Comparison of ENCODE assay signal across 8 mouse cellular contexts in genomic region chr12:26414451-26415103, GRCm38 (mm10). TPM values are rescaled to one million over a fixed set of nuclear protein-coding genes. Genes with fewer than 3 reads are reported as not detected.
DNase-seq lines count a peak whose midpoint lies in the region; ATAC-seq and TF ChIP-seq lines count a peak whose summit lies in the region.

No protein-coding gene starts in this region.

- peak overlapping the region; percentile 76 for H3K4me2 ChIP-seq in lung, embryonic 14.5 days
- H3K4me2 ChIP-seq in forebrain, embryonic 15.5 days (replicated peaks): peak overlapping the region; percentile 83
- peak overlapping the region; percentile 81 for H3K4me2 ChIP-seq in hindbrain, embryonic 14.5 days (replicated peaks)
- H3K4me2 ChIP-seq in liver, embryonic 15.5 days: peak overlapping the region; percentile 84
- peak overlapping the region; percentile 93 for H3K4me2 ChIP-seq in neural tube, embryonic 14.5 days (ENCODE audit: low read depth, low read length)

- H3K36me3 ChIP-seq in lung, embryonic 14.5 days (ENCODE audit: insufficient read depth): no peaks in the 10 kb centered on the region
- no peaks in the 10 kb centered on the region for H3K36me3 ChIP-seq in forebrain, embryonic 15.5 days
- H3K36me3 ChIP-seq in hindbrain, embryonic 14.5 days (replicated peaks; ENCODE audit: control insufficient read depth, insufficient read depth): no peaks in the 10 kb centered on the region
- no peaks in the 10 kb centered on the region for H3K36me3 ChIP-seq in liver, embryonic 15.5 days (replicated peaks)
- no peaks in the 10 kb centered on the region for H3K36me3 ChIP-seq in neural tube, embryonic 14.5 days (ENCODE audit: control insufficient read depth, insufficient read depth, low read length)

- DNase-seq in lung, embryonic 14.5 days: peak; percentile 60
- no peak for DNase-seq in lung, adult 18-20 months
- DNase-seq in brain, adult 2 months (ENCODE audit: low read depth, low spot score): peak; percentile 45
- peak; percentile 53 for DNase-seq in hindbrain, embryonic 14.5 days (ENCODE audit: low spot score)
- DNase-seq in c-Kit-positive CD71-positive TER-119-positive erythroid progenitor cells, embryonic 14.5 days (ENCODE audit: low spot score): no peak

- WGBS in lung, embryonic 14.5 days: under 1% methylated on average over 63 of the region's 64 CpGs
- under 1% methylated on average over 59 of the region's 64 CpGs for WGBS in forebrain, embryonic 15.5 days
- 0% methylated on average over 61 of the region's 64 CpGs for WGBS in hindbrain, embryonic 14.5 days
- under 1% methylated on average over 64 of the region's 64 CpGs for WGBS in liver, embryonic 15.5 days (ENCODE audit: insufficient replicate concordance)
- under 1% methylated on average over 63 of the region's 64 CpGs for WGBS in neural tube, embryonic 14.5 days

- no peak for TF ChIP-seq CTCF in lung, embryonic 14.5 days (IDR thresholded peaks at IDR 0.05; ENCODE audit: low read depth)

- ATAC-seq in lung, embryonic 14.5 days (ENCODE audit: insufficient read depth): peak; percentile 68
- ATAC-seq in forebrain, embryonic 15.5 days (replicated peaks): peak; percentile 83
- ATAC-seq in hindbrain, embryonic 14.5 days (ENCODE audit: low FRiP score): peak; percentile 83
- peak; percentile 24; the same call in 1 of the 2 replicates for ATAC-seq in liver, embryonic 15.5 days (ENCODE audit: insufficient read depth)
- peak; percentile 0 for ATAC-seq in neural tube, embryonic 14.5 days (ENCODE audit: low read depth)

- H3K27ac ChIP-seq in lung, embryonic 14.5 days (ENCODE audit: low read depth): peak overlapping the region; percentile 84
- peak overlapping the region; percentile 85 for H3K27ac ChIP-seq in forebrain, embryonic 15.5 days (replicated peaks)
- H3K27ac ChIP-seq in hindbrain, embryonic 14.5 days: peak overlapping the region; percentile 86
- no peak overlapping the region for H3K27ac ChIP-seq in liver, embryonic 15.5 days (replicated peaks)
- H3K27ac ChIP-seq in neural tube, embryonic 14.5 days (ENCODE audit: low read depth, low read length): peak overlapping the region; percentile 80

- peaks cover 25% of the 10 kb centered on the region for H3K4me1 ChIP-seq in lung, embryonic 14.5 days (ENCODE audit: insufficient read depth)
- H3K4me1 ChIP-seq in forebrain, embryonic 15.5 days: peaks cover 43% of the 10 kb centered on the region
- H3K4me1 ChIP-seq in hindbrain, embryonic 14.5 days (replicated peaks; ENCODE audit: control insufficient read depth, insufficient read depth, low read length): peaks cover 32% of the 10 kb centered on the region
- 0 out of 2 replicates have a peak, but pooled peaks cover 7% of the 10 kb centered on the region for H3K4me1 ChIP-seq in liver, embryonic 15.5 days (replicated peaks)
- peaks cover 30% of the 10 kb centered on the region for H3K4me1 ChIP-seq in neural tube, embryonic 14.5 days (ENCODE audit: control insufficient read depth, insufficient read depth, low read length)

- H3K27me3 ChIP-seq in lung, embryonic 14.5 days (ENCODE audit: insufficient read depth, low read length): no peaks in the 10 kb centered on the region
- no peaks in the 10 kb centered on the region for H3K27me3 ChIP-seq in forebrain, embryonic 15.5 days
- no peaks in the 10 kb centered on the region for H3K27me3 ChIP-seq in hindbrain, embryonic 14.5 days (ENCODE audit: control insufficient read depth, insufficient read depth, low read length)
- H3K27me3 ChIP-seq in liver, embryonic 15.5 days: peaks cover 35% of the 10 kb centered on the region
- H3K27me3 ChIP-seq in neural tube, embryonic 14.5 days (ENCODE audit: control insufficient read depth, insufficient read depth, low read length): no peaks in the 10 kb centered on the region

- no peaks in the 10 kb centered on the region for H3K9me3 ChIP-seq in lung, embryonic 14.5 days (ENCODE audit: low read depth, low read length)
- no peaks in the 10 kb centered on the region for H3K9me3 ChIP-seq in forebrain, embryonic 15.5 days
- no peaks in the 10 kb centered on the region for H3K9me3 ChIP-seq in hindbrain, embryonic 14.5 days (ENCODE audit: control insufficient read depth, low read length)
- H3K9me3 ChIP-seq in liver, embryonic 15.5 days (replicated peaks): no peaks in the 10 kb centered on the region
- H3K9me3 ChIP-seq in neural tube, embryonic 14.5 days (ENCODE audit: control insufficient read depth, low read length): no peaks in the 10 kb centered on the region

- H3K4me3 ChIP-seq in lung, embryonic 14.5 days (ENCODE audit: low read depth, low read length): peak overlapping the region; percentile 90
- H3K4me3 ChIP-seq in forebrain, embryonic 15.5 days: peak overlapping the region; percentile 96
- peak overlapping the region; percentile 89 for H3K4me3 ChIP-seq in hindbrain, embryonic 14.5 days (replicated peaks; ENCODE audit: low read length)
- peak overlapping the region; percentile 68 for H3K4me3 ChIP-seq in liver, embryonic 15.5 days (replicated peaks)
- peak overlapping the region; percentile 95 for H3K4me3 ChIP-seq in neural tube, embryonic 14.5 days (ENCODE audit: low read depth, low read length)

- H3K9ac ChIP-seq in lung, embryonic 14.5 days: peak overlapping the region; percentile 97
- H3K9ac ChIP-seq in forebrain, embryonic 15.5 days (replicated peaks): peak overlapping the region; percentile 99
- H3K9ac ChIP-seq in hindbrain, embryonic 14.5 days: peak overlapping the region; percentile 98
- H3K9ac ChIP-seq in liver, embryonic 15.5 days: peak overlapping the region; percentile 61
- H3K9ac ChIP-seq in neural tube, embryonic 14.5 days (replicated peaks; ENCODE audit: low read depth, low read length): peak overlapping the region; percentile 98

RNA-seq across cellular contexts. Expression of gene Rnf144a, which starts 0.5 kb away (rescaled TPM):
- 45.6 and 46.9 TPM in 2 replicates for polyA plus RNA-seq in lung, embryonic 14.5 days (2014; fragmentation: Nextera tagmentation; extraction: Ambion mirVana)
- 39.6 and 40.2 TPM in 2 replicates for polyA plus RNA-seq in forebrain, embryonic 15.5 days (2015; fragmentation: Nextera tagmentation; extraction: Ambion mirVana)
- polyA plus RNA-seq in hindbrain, embryonic 14.5 days (2014; fragmentation: Nextera tagmentation; extraction: Ambion mirVana): 19.2 and 22.5 TPM in 2 replicates
- polyA plus RNA-seq in liver, embryonic 15.5 days (2015; fragmentation: Nextera tagmentation; extraction: Ambion mirVana): 2.6 and 3.6 TPM in 2 replicates
- polyA plus RNA-seq in neural tube, embryonic 14.5 days (2014; fragmentation: Nextera tagmentation; extraction: Ambion mirVana): 22.7 and 24.1 TPM in 2 replicates

RNA-seq across cellular contexts. Expression of gene Rsad2, which starts 41.7 kb away (rescaled TPM):
- polyA plus RNA-seq in lung, embryonic 14.5 days (2014; fragmentation: Nextera tagmentation; extraction: Ambion mirVana): 0.30 and 0.31 TPM in 2 replicates
- 0.43 and 0.49 TPM in 2 replicates for polyA plus RNA-seq in forebrain, embryonic 15.5 days (2015; fragmentation: Nextera tagmentation; extraction: Ambion mirVana)
- 0.42 and 0.58 TPM in 2 replicates for polyA plus RNA-seq in hindbrain, embryonic 14.5 days (2014; fragmentation: Nextera tagmentation; extraction: Ambion mirVana)
- 9.2 and 9.6 TPM in 2 replicates for polyA plus RNA-seq in liver, embryonic 15.5 days (2015; fragmentation: Nextera tagmentation; extraction: Ambion mirVana)
- 0.21 and 0.48 TPM in 2 replicates for polyA plus RNA-seq in neural tube, embryonic 14.5 days (2014; fragmentation: Nextera tagmentation; extraction: Ambion mirVana)

RNA-seq across cellular contexts. Expression of gene Cmpk2, which starts 54.4 kb away (rescaled TPM):
- 5.8 and 6.8 TPM in 2 replicates for polyA plus RNA-seq in lung, embryonic 14.5 days (2014; fragmentation: Nextera tagmentation; extraction: Ambion mirVana)
- polyA plus RNA-seq in forebrain, embryonic 15.5 days (2015; fragmentation: Nextera tagmentation; extraction: Ambion mirVana): 10.4 and 11.5 TPM in 2 replicates
- 24.2 and 27.4 TPM in 2 replicates for polyA plus RNA-seq in hindbrain, embryonic 14.5 days (2014; fragmentation: Nextera tagmentation; extraction: Ambion mirVana)
- 9.6 and 10.6 TPM in 2 replicates for polyA plus RNA-seq in liver, embryonic 15.5 days (2015; fragmentation: Nextera tagmentation; extraction: Ambion mirVana)
- polyA plus RNA-seq in neural tube, embryonic 14.5 days (2014; fragmentation: Nextera tagmentation; extraction: Ambion mirVana): 19.3 and 22.9 TPM in 2 replicates

Comparison
In these comparisons a context has a peak if more than half of its experiments do, and no peak if none do; other contexts are left out.
1. DNase-seq: peak in lung, embryonic 14.5 days (single experiment), brain, adult 2 months (single experiment) and hindbrain, embryonic 14.5 days (single experiment); none in lung, adult 18-20 months (0 of 2) and c-Kit-positive CD71-positive TER-119-positive erythroid progenitor cells, embryonic 14.5 days (single experiment).
2. ATAC-seq: peak in every context shown above with its lines; median percentile 83 in forebrain, embryonic 15.5 days; 83 in hindbrain, embryonic 14.5 days; 68 in lung, embryonic 14.5 days; 24 in liver, embryonic 15.5 days; 0 in neural tube, embryonic 14.5 days.
3. Peak in every context shown above with its lines, with median percentiles within 50 percentile points of each other: H3K4me2 ChIP-seq, H3K4me3 ChIP-seq and H3K9ac ChIP-seq.